Mouse (Mus musculus) kidney, postnatal 4 days (tissue): ENCODE results near the gene Gm10563.
A peak's percentile ranks its signal among the peaks of the same experiment; 100 is the strongest.
"Not testable (repeated sequence)": the region's sequence is repeated elsewhere in the genome, so short reads cannot be mapped to it uniquely, and the experiment has no call there.

Source experiments
- DNase-seq, 2 experiments: peaks; one replicate each; pipeline ENCODE4 v3.0.0; 2021; ENCODE audit warnings: mixed read lengths in 2 of 2

Gene Gm10563

GRCm38 (mm10) chr4:155645308-155645707 is at the start of gene Gm10563:
Gm10563 (minus strand) TSS chr4:155645408.
- DNase-seq, result not testable (repeated sequence)

- DNase-seq, result peak; percentile 69 to 82
Measured at GRCm38 (mm10) chr4:155694482-155695401, 49.5 kb upstream of the Gm10563 start.

- peak; percentile 78 to 83 for DNase-seq
Measured at GRCm38 (mm10) chr4:155694111-155694481, 48.9 kb upstream of the Gm10563 start, which contains the start of gene Fndc10. Fndc10 (plus strand) TSS chr4:155694342.

GRCm38 (mm10) chr4:155692421-155692820 is 47.2 kb upstream of the Gm10563 start:
- DNase-seq, result peak in 1 of 2 experiments; percentile 23

GRCm38 (mm10) chr4:155690571-155691375 is 45.6 kb upstream of the Gm10563 start:
- DNase-seq, result no peak

GRCm38 (mm10) chr4:155687764-155688163 is 42.6 kb upstream of the Gm10563 start:
- DNase-seq, result not testable (repeated sequence)

- DNase-seq, result not testable (repeated sequence)
Measured at GRCm38 (mm10) chr4:155683670-155684277, 38.6 kb upstream of the Gm10563 start.

- DNase-seq, result peak in 1 of 2 experiments; percentile 48
Measured at GRCm38 (mm10) chr4:155675991-155676390, 30.8 kb upstream of the Gm10563 start.

GRCm38 (mm10) chr4:155672082-155672481 is 26.9 kb upstream of the Gm10563 start:
- no peak for DNase-seq

- not testable (repeated sequence) for DNase-seq
Measured at GRCm38 (mm10) chr4:155670236-155670635, 25.0 kb upstream of the Gm10563 start.

- no peak for DNase-seq
Measured at GRCm38 (mm10) chr4:155669598-155670075, 24.4 kb upstream of the Gm10563 start.

GRCm38 (mm10) chr4:155668689-155669597 is 23.7 kb upstream of the Gm10563 start, which contains the start of gene Mib2:
Mib2 (minus strand) TSS chr4:155669198.
- DNase-seq, result peak; percentile 98 to 99

- DNase-seq, result no peak
Measured at GRCm38 (mm10) chr4:155666903-155667302, 21.7 kb upstream of the Gm10563 start.

GRCm38 (mm10) chr4:155660641-155661040 is 15.4 kb upstream of the Gm10563 start:
- peak; percentile 48 to 62 for DNase-seq

- no peak for DNase-seq
Measured at GRCm38 (mm10) chr4:155658961-155659360, 13.8 kb upstream of the Gm10563 start.

GRCm38 (mm10) chr4:155656214-155656751 is 11.1 kb upstream of the Gm10563 start:
- DNase-seq, result no peak

GRCm38 (mm10) chr4:155654456-155655298 is 9.5 kb upstream of the Gm10563 start:
- DNase-seq, result peak; percentile 80 to 86

GRCm38 (mm10) chr4:155654183-155654455 is 8.9 kb upstream of the Gm10563 start:
- no peak for DNase-seq

GRCm38 (mm10) chr4:155653451-155654182 is 8.4 kb upstream of the Gm10563 start:
- peak; percentile 66 to 75 for DNase-seq

- peak; percentile 82 to 86 for DNase-seq
Measured at GRCm38 (mm10) chr4:155653086-155653450, 7.9 kb upstream of the Gm10563 start, which contains the start of gene Mmp23. Mmp23 (minus strand) TSS chr4:155653384.
